Mouse (Mus musculus) liver, embryonic 11.5 days (tissue): Measurements from ENCODE around the gene Lelp1. TPM values are rescaled to one million over a fixed set of nuclear protein-coding genes. Genes with fewer than 3 reads are reported as not detected.

Experiments
- ATAC-seq: fragments of 200-750 bp; cut with Nextera tagmentation; replicated peaks from 2 replicates; pipeline ENCODE4 v1.8.0; 2017; ENCODE audit warnings: moderate number of reproducible peaks, mild to moderate bottlenecking, moderate TSS enrichment, moderate library complexity; ENCODE audit not compliant: low FRiP score
- DNase-seq: peaks from one replicate; pipeline ENCODE4 v3.0.0-alpha.2; 2017; ENCODE audit warnings: low spot score
- H3K27ac ChIP-seq: fragments of 300-500 bp; sonication (generic); 2 replicates; pipeline ENCODE4 v1.5.1; 2014; ENCODE audit warnings: mild to moderate bottlenecking, low read depth, low read length, control low read depth
- H3K27me3 ChIP-seq: fragments of 300-500 bp; sonication (generic); replicated peaks from 2 replicates; pipeline ENCODE4 v1.6.1; 2014; ENCODE audit warnings: low read length, mixed read lengths; ENCODE audit not compliant: control insufficient read depth, insufficient read depth
- H3K36me3 ChIP-seq: fragments of 300-500 bp; sonication (generic); 2 replicates; pipeline ENCODE4 v1.6.1; 2014; ENCODE audit warnings: mild to moderate bottlenecking, low read length, moderate library complexity, mixed read lengths; ENCODE audit not compliant: control insufficient read depth, insufficient read depth
- H3K4me1 ChIP-seq: fragments of 300-500 bp; sonication (generic); replicated peaks from 2 replicates; pipeline ENCODE4 v1.6.1; 2014; ENCODE audit warnings: low read length, mixed read lengths; ENCODE audit not compliant: control insufficient read depth, insufficient read depth
- H3K4me2 ChIP-seq: fragments of 300-500 bp; sonication (generic); 2 replicates; pipeline ENCODE4 v1.6.1; 2014; ENCODE audit warnings: mild to moderate bottlenecking, control low read depth, moderate library complexity
- H3K4me3 ChIP-seq: fragments of 300-500 bp; sonication (generic); 2 replicates; pipeline ENCODE4 v1.5.1; 2014; ENCODE audit warnings: low read depth, low read length, control low read depth
- H3K9ac ChIP-seq: fragments of 300-500 bp; sonication (generic); 2 replicates; pipeline ENCODE4 v1.6.1; 2014; ENCODE audit warnings: low read depth, low read length, control low read depth
- H3K9me3 ChIP-seq: fragments of 300-500 bp; sonication (generic); 2 replicates; pipeline ENCODE4 v1.6.1; 2016; ENCODE audit warnings: low read length, inconsistent platforms, mixed read lengths; ENCODE audit not compliant: control insufficient read depth
- WGBS: fragments of 180-500 bp; shearing (Covaris S2); extraction: QIAGEN DNeasy Blood & Tissue Kit; methylation state at CpG from one replicate; pipeline ENCODE4 v1.1.7; 2014; 5-methylcytosine and 5-hydroxymethylcytosine counted together
- polyA plus RNA-seq: library from polyadenylated mRNA; unstranded; fragments of >200 nt; fragmentation: Nextera tagmentation; extraction: Ambion mirVana; gene quantifications from 2 replicates; pipeline ENCODE4 v1.2.1, GENCODE M21; 2014

Lelp1 gene
- polyA plus RNA-seq, 1 experiment from 2014 or later: not detected

- no peaks in the 10 kb centered on the region for H3K9me3 ChIP-seq
- no peaks in the 10 kb centered on the region for H3K27me3 ChIP-seq
- H3K27ac ChIP-seq: no peak overlapping the region
- no peak overlapping the region for H3K9ac ChIP-seq
- H3K36me3 ChIP-seq: no peaks in the 10 kb centered on the region
- no peak overlapping the region for H3K4me2 ChIP-seq
- H3K4me3 ChIP-seq: no peak overlapping the region
- ATAC-seq (no peak), DNase-seq (no peak)
- WGBS: 29% methylated on average over 3 of the region's 3 CpGs
- H3K4me1 ChIP-seq: no peaks in the 10 kb centered on the region
Measured at GRCm38 (mm10) chr3:92117930-92118329, 24.6 kb downstream of the Lelp1 start.

GRCm38 (mm10) chr3:92111526-92111925 lies 31.0 kb downstream of the Lelp1 start:
- DNase-seq (no peak), ATAC-seq (no peak)
- H3K4me2 ChIP-seq: no peak overlapping the region
- no peaks in the 10 kb centered on the region for H3K27me3 ChIP-seq
- H3K4me3 ChIP-seq: no peak overlapping the region
- H3K9me3 ChIP-seq: no peaks in the 10 kb centered on the region
- no peaks in the 10 kb centered on the region for H3K4me1 ChIP-seq
- no peak overlapping the region for H3K9ac ChIP-seq
- no peak overlapping the region for H3K27ac ChIP-seq
- no peaks in the 10 kb centered on the region for H3K36me3 ChIP-seq

- Histone ChIP-seq H3K4me3 (no peak overlapping the region), H3K4me2 (no peak overlapping the region), H3K36me3 (no peaks in the 10 kb centered on the region), H3K4me1 (no peaks in the 10 kb centered on the region), H3K9me3 (no peaks in the 10 kb centered on the region), H3K27ac (no peak overlapping the region), H3K9ac (no peak overlapping the region), H3K27me3 (no peaks in the 10 kb centered on the region)
- DNase-seq (no peak), ATAC-seq (no peak)
Measured at GRCm38 (mm10) chr3:92110790-92111189, 31.8 kb downstream of the Lelp1 start.

- no peak overlapping the region for H3K9ac ChIP-seq
- no peaks in the 10 kb centered on the region for H3K36me3 ChIP-seq
- no peak for ATAC-seq
- H3K9me3 ChIP-seq: no peaks in the 10 kb centered on the region
- H3K27me3 ChIP-seq: no peaks in the 10 kb centered on the region
- H3K27ac ChIP-seq: no peak overlapping the region
- no peaks in the 10 kb centered on the region for H3K4me1 ChIP-seq
- DNase-seq: no peak
- WGBS: 14% methylated on average over 6 of the region's 6 CpGs
- H3K4me3 ChIP-seq: no peak overlapping the region
- no peak overlapping the region for H3K4me2 ChIP-seq
Measured at GRCm38 (mm10) chr3:92106582-92106981, 36.0 kb downstream of the Lelp1 start.

Other genes starting within 250 kb of the Lelp1 start
- gene Pglyrp3, start 128.2 kb downstream of the Lelp1 start, polyA plus RNA-seq: not detected in 2 replicates
- 0.79 and 0.90 TPM in 2 replicates for gene Lor, start 59.6 kb downstream of the Lelp1 start, polyA plus RNA-seq
- not detected in 2 replicates for gene Prr9, start 18.8 kb downstream of the Lelp1 start, polyA plus RNA-seq
- gene Sprr2a1, start 73.1 kb upstream of the Lelp1 start, polyA plus RNA-seq: not detected in 2 replicates
- 1.1 TPM in 1 of 2 replicates, not detected in the other for gene Sprr2a2, start 73.2 kb upstream of the Lelp1 start, polyA plus RNA-seq
- not detected in 2 replicates for gene Sprr2a3, start 142.7 kb upstream of the Lelp1 start, polyA plus RNA-seq
- gene Sprr2b, start 173.9 kb upstream of the Lelp1 start, polyA plus RNA-seq: not detected in 2 replicates
- not detected in 2 replicates for gene Sprr2d, start 196.4 kb upstream of the Lelp1 start, polyA plus RNA-seq
- not detected in 2 replicates for gene Sprr2e, start 209.4 kb upstream of the Lelp1 start, polyA plus RNA-seq
- gene Sprr2f, start 222.4 kb upstream of the Lelp1 start, polyA plus RNA-seq: not detected in 2 replicates
- gene Sprr2h, start 242.9 kb upstream of the Lelp1 start, polyA plus RNA-seq: not detected in 2 replicates